Mouse (Mus musculus) limb, embryonic 10.5 days (tissue): Measurements from ENCODE around the gene Ilk. TPM values are rescaled to one million over a fixed set of nuclear protein-coding genes. Genes with fewer than 3 reads are reported as not detected.
"Not testable (repeated sequence)": the region's sequence is repeated elsewhere in the genome, so short reads cannot be mapped to it uniquely, and the experiment has no call there.

Source experiments
- DNase-seq: peaks from one replicate; pipeline ENCODE4 v3.0.0-alpha.2; 2017; ENCODE audit warnings: low spot score
- H3K27ac ChIP-seq: fragments of 300-500 bp; sonication (generic); 2 replicates; pipeline ENCODE4 v1.5.1; 2016; ENCODE audit warnings: mild to moderate bottlenecking
- H3K27me3 ChIP-seq: fragments of 300-500 bp; sonication (generic); 2 replicates; pipeline ENCODE4 v1.6.1; 2016; ENCODE audit warnings: low read depth, mild to moderate bottlenecking; ENCODE audit not compliant: poor library complexity, severe bottlenecking
- H3K36me3 ChIP-seq: fragments of 300-500 bp; sonication (generic); 2 replicates; pipeline ENCODE4 v1.6.1; 2016; ENCODE audit warnings: mild to moderate bottlenecking, moderate library complexity
- H3K4me1 ChIP-seq: fragments of 300-500 bp; sonication (generic); 2 replicates; pipeline ENCODE4 v1.6.1; 2016
- H3K4me3 ChIP-seq: fragments of 300-500 bp; sonication (generic); 2 replicates; pipeline ENCODE4 v1.5.1; 2016; ENCODE audit warnings: mild to moderate bottlenecking, moderate library complexity
- H3K9me3 ChIP-seq: fragments of 300-500 bp; sonication (generic); replicated peaks from 2 replicates; pipeline ENCODE4 v1.6.1; 2016; ENCODE audit warnings: mild to moderate bottlenecking
- WGBS: fragments of 180-500 bp; shearing (Covaris S2); methylation state at CpG from one replicate; pipeline ENCODE4 v1.1.7; 2016; 5-methylcytosine and 5-hydroxymethylcytosine counted together
- polyA plus RNA-seq: library from polyadenylated mRNA; unstranded; fragments of >200 nt; fragmentation: Nextera tagmentation; extraction: Ambion mirVana; gene quantifications from 2 replicates; pipeline ENCODE4 v1.2.1, GENCODE M21; 2016

Gene Ilk
- polyA plus RNA-seq, 1 experiment from 2014 or later, result 200 TPM

GRCm38 (mm10) chr7:105736911-105737521, 624 bp downstream of the Ilk start, which contains the start of gene Rrp8:
Gene Rrp8 (minus strand): TSS chr7:105737385.
- Histone ChIP-seq H3K9me3 (no peaks in the 10 kb centered on the region), H3K4me3 (peak within 1 kb of the TSS; percentile 74), H3K36me3 (peaks cover 55% of the 10 kb centered on the region), H3K27ac (peak within 1 kb of the TSS; percentile 94), H3K27me3 (no peaks in the 10 kb centered on the region), H3K4me1 (peaks cover 33% of the 10 kb centered on the region)
- DNase-seq, result peak; percentile 66
- under 1% methylated on average over 30 of the region's 30 CpGs for WGBS

- Histone ChIP-seq H3K4me3 (peak overlapping the region; percentile 74), H3K27me3 (no peaks in the 10 kb centered on the region), H3K9me3 (no peaks in the 10 kb centered on the region), H3K4me1 (peaks cover 33% of the 10 kb centered on the region), H3K36me3 (peaks cover 55% of the 10 kb centered on the region), H3K27ac (no peak overlapping the region)
- DNase-seq, result no peak
- 32% methylated on average over 3 of the region's 3 CpGs for WGBS
These were observed 1.3 kb downstream of the Ilk start for GRCm38 (mm10) chr7:105737648-105738047.

GRCm38 (mm10) chr7:105738286-105738685, 1.9 kb downstream of the Ilk start:
- DNase-seq, result no peak
- peak overlapping the region; percentile 74; the same call in 1 of the 2 replicates for H3K4me3 ChIP-seq
- H3K9me3 ChIP-seq, result no peaks in the 10 kb centered on the region
- H3K4me1 ChIP-seq, result peaks cover 38% of the 10 kb centered on the region
- WGBS, result 84% methylated on average over 2 of the region's 2 CpGs
- H3K27me3 ChIP-seq, result no peaks in the 10 kb centered on the region
- peak overlapping the region; percentile 77 for H3K27ac ChIP-seq
- peaks cover 55% of the 10 kb centered on the region for H3K36me3 ChIP-seq

- Histone ChIP-seq H3K27ac (peak overlapping the region; percentile 77), H3K4me1 (peaks cover 41% of the 10 kb centered on the region), H3K27me3 (no peaks in the 10 kb centered on the region), H3K9me3 (no peaks in the 10 kb centered on the region), H3K36me3 (peaks cover 49% of the 10 kb centered on the region), H3K4me3 (peak overlapping the region; percentile 14)
- DNase-seq, result peak; percentile 67
- WGBS, result 25% methylated on average over 3 of the region's 3 CpGs
These were observed 2.6 kb downstream of the Ilk start for GRCm38 (mm10) chr7:105738948-105739347.

- Histone ChIP-seq H3K36me3 (peaks cover 37% of the 10 kb centered on the region), H3K27ac (no peak overlapping the region), H3K9me3 (no peaks in the 10 kb centered on the region), H3K4me1 (peaks cover 38% of the 10 kb centered on the region), H3K4me3 (no peak overlapping the region), H3K27me3 (no peaks in the 10 kb centered on the region)
- 94% methylated on average over 13 of the region's 13 CpGs for WGBS
- no peak for DNase-seq
These were observed 3.9 kb downstream of the Ilk start for GRCm38 (mm10) chr7:105740089-105740795.

- no peak for DNase-seq
- Histone ChIP-seq H3K27ac (no peak overlapping the region), H3K27me3 (no peaks in the 10 kb centered on the region), H3K4me3 (no peak overlapping the region), H3K4me1 (peaks cover 34% of the 10 kb centered on the region), H3K36me3 (peaks cover 37% of the 10 kb centered on the region), H3K9me3 (no peaks in the 10 kb centered on the region)
- 94% methylated on average over 6 of the region's 6 CpGs for WGBS
These were observed 4.5 kb downstream of the Ilk start for GRCm38 (mm10) chr7:105740851-105741250.

GRCm38 (mm10) chr7:105741978-105742377, 5.6 kb downstream of the Ilk start:
- H3K4me1 ChIP-seq, result peaks cover 34% of the 10 kb centered on the region
- no peak overlapping the region for H3K27ac ChIP-seq
- no peak for DNase-seq
- no peaks in the 10 kb centered on the region for H3K27me3 ChIP-seq
- no peak overlapping the region for H3K4me3 ChIP-seq
- 90% methylated on average over 9 of the region's 9 CpGs for WGBS
- H3K36me3 ChIP-seq, result peaks cover 47% of the 10 kb centered on the region
- H3K9me3 ChIP-seq, result no peaks in the 10 kb centered on the region

- H3K27ac ChIP-seq, H3K9me3 ChIP-seq, H3K27me3 ChIP-seq, DNase-seq: not testable (repeated sequence)
- peak overlapping the region; percentile 96 for H3K4me3 ChIP-seq
- peaks cover 53% of the 10 kb centered on the region for H3K36me3 ChIP-seq
- peaks cover 27% of the 10 kb centered on the region for H3K4me1 ChIP-seq
- WGBS, result 89% methylated on average over 7 of the region's 7 CpGs
These were observed 6.3 kb downstream of the Ilk start for GRCm38 (mm10) chr7:105742539-105743215.

- H3K27ac ChIP-seq, result peak overlapping the region; percentile 93
- H3K4me1 ChIP-seq, result peaks cover 20% of the 10 kb centered on the region
- H3K9me3 ChIP-seq, H3K27me3 ChIP-seq, DNase-seq: not testable (repeated sequence)
- WGBS, result 35% methylated on average over 20 of the region's 20 CpGs
- peaks cover 60% of the 10 kb centered on the region for H3K36me3 ChIP-seq
- peak overlapping the region; percentile 96 for H3K4me3 ChIP-seq
These were observed 7.0 kb downstream of the Ilk start for GRCm38 (mm10) chr7:105743246-105743925.

- Histone ChIP-seq H3K9me3 (no peaks in the 10 kb centered on the region), H3K27ac (peak within 1 kb of the TSS; percentile 93), H3K27me3 (no peaks in the 10 kb centered on the region), H3K4me3 (peak within 1 kb of the TSS; percentile 96), H3K36me3 (peaks cover 65% of the 10 kb centered on the region), H3K4me1 (peaks cover 13% of the 10 kb centered on the region)
- WGBS, result under 1% methylated on average over 66 of the region's 67 CpGs
- peak; percentile 93 for DNase-seq
These were observed 7.7 kb downstream of the Ilk start, which contains the start of gene Taf10 for GRCm38 (mm10) chr7:105743926-105744590. Gene Taf10 (minus strand): TSS chr7:105744361.

GRCm38 (mm10) chr7:105747776-105748175, 11.4 kb downstream of the Ilk start:
- Histone ChIP-seq H3K27ac (no peak overlapping the region), H3K36me3 (peaks cover 47% of the 10 kb centered on the region), H3K4me3 (no peak overlapping the region), H3K9me3 (no peaks in the 10 kb centered on the region), H3K4me1 (peaks cover 17% of the 10 kb centered on the region), H3K27me3 (no peaks in the 10 kb centered on the region)
- DNase-seq, result no peak
- WGBS, result 83% methylated on average over 2 of the region's 2 CpGs
